ENCODE assay signal across 8 mouse cellular contexts in genomic region chr7:70337581-70338264, GRCm38 (mm10). TPM values are rescaled to one million over a fixed set of nuclear protein-coding genes. Genes with fewer than 3 reads are reported as not detected.
DNase-seq lines count a peak whose midpoint lies in the region; ATAC-seq and TF ChIP-seq lines count a peak whose summit lies in the region.

No protein-coding gene starts in this region.

- intact Hi-C loops in heart, adult 2 months (cut with DNase I), result loop anchor here (10.0 kb wide), 3 partner anchors 223 to 1363 kb away; no protein-coding TSS in a partner anchor
- intact Hi-C loops in heart, postnatal 36 days (cut with DNase I), result loop anchor here (5.0 to 10.0 kb wide), 2 partner anchors 163 to 220 kb away; no protein-coding TSS in a partner anchor

- H3K36me3 ChIP-seq in heart, adult 2 months (ENCODE audit: control insufficient read depth, insufficient read depth, low read length), result no peaks in the 10 kb centered on the region
- no peaks in the 10 kb centered on the region; the same call in 1 of the 2 replicates for H3K36me3 ChIP-seq in forebrain, embryonic 10.5 days (replicated peaks)
- no peaks in the 10 kb centered on the region for H3K36me3 ChIP-seq in kidney, postnatal 0 days (ENCODE audit: insufficient read depth, low read length)
- no peaks in the 10 kb centered on the region for H3K36me3 ChIP-seq in midbrain, embryonic 16.5 days (ENCODE audit: control insufficient read depth, insufficient read depth, low read length)

- peak overlapping the region; percentile 68 for H3K4me2 ChIP-seq in kidney, postnatal 0 days (ENCODE audit: low read length)
- peak overlapping the region; percentile 44 for H3K4me2 ChIP-seq in midbrain, embryonic 16.5 days (ENCODE audit: low read length)

- H3K27ac ChIP-seq in heart, adult 2 months, result no peak overlapping the region
- H3K27ac ChIP-seq in forebrain, embryonic 10.5 days, result peak overlapping the region; percentile 93
- H3K27ac ChIP-seq in kidney, postnatal 0 days, result peak overlapping the region; percentile 64
- peak overlapping the region; percentile 74 for H3K27ac ChIP-seq in midbrain, embryonic 16.5 days (ENCODE audit: low read length)
- H3K27ac ChIP-seq in cerebellum, adult 2 months (ENCODE audit: insufficient read depth, low read length), result no peak overlapping the region

- H3K4me1 ChIP-seq in heart, adult 2 months (ENCODE audit: control insufficient read depth, insufficient read depth, low read length), result no peaks in the 10 kb centered on the region
- peaks cover 77% of the 10 kb centered on the region for H3K4me1 ChIP-seq in forebrain, embryonic 10.5 days
- peaks cover 15% of the 10 kb centered on the region; the same call in 1 of the 2 replicates for H3K4me1 ChIP-seq in kidney, postnatal 0 days (replicated peaks; ENCODE audit: insufficient read depth, low read length)
- peaks cover 6% of the 10 kb centered on the region; the same call in 1 of the 2 replicates for H3K4me1 ChIP-seq in midbrain, embryonic 16.5 days (ENCODE audit: control insufficient read depth, insufficient read depth, low read length)
- no peaks in the 10 kb centered on the region for H3K4me1 ChIP-seq in cerebellum, adult 2 months (ENCODE audit: control insufficient read depth, insufficient read depth, low read length)

- peak; percentile 20; the same call in 1 of the 2 replicates for TF ChIP-seq CTCF in heart, adult 2 months (IDR thresholded peaks at IDR 0.05)
- peak; percentile 56 for TF ChIP-seq CTCF in kidney, postnatal 0 days (IDR thresholded peaks at IDR 0.05; ENCODE audit: low read depth)
- no peak for TF ChIP-seq CTCF in cerebellum, adult 2 months (IDR thresholded peaks at IDR 0.05; ENCODE audit: borderline replicate concordance, insufficient read depth, low read depth, low read length)

- DNase-seq in heart, adult 2 months, result no peak
- DNase-seq in heart, postnatal 36 days, result no peak
- peak; percentile 71 for DNase-seq in forebrain, embryonic 10.5 days (ENCODE audit: extremely low spot score, low spot score)
- peak; percentile 82 for DNase-seq in kidney, postnatal 0 days (ENCODE audit: low spot score)
- no peak for DNase-seq in adipocyte (ENCODE audit: low spot score)
- DNase-seq in cerebellum, adult 2 months, result no peak
- DNase-seq in right cerebral cortex, postnatal 36 days (ENCODE audit: low spot score in 2 of 2), result no peak

- H3K9ac ChIP-seq in heart, adult 2 months (ENCODE audit: low read depth, low read length), result peak overlapping the region; percentile 60
- H3K9ac ChIP-seq in kidney, postnatal 0 days (ENCODE audit: low read depth, low read length), result peak overlapping the region; percentile 59
- peak overlapping the region; percentile 50 for H3K9ac ChIP-seq in midbrain, embryonic 16.5 days (ENCODE audit: low read depth, low read length)

- no peak overlapping the region for H3K4me3 ChIP-seq in heart, adult 2 months
- peak overlapping the region; percentile 57 for H3K4me3 ChIP-seq in forebrain, embryonic 10.5 days
- peak overlapping the region; percentile 35 for H3K4me3 ChIP-seq in kidney, postnatal 0 days (replicated peaks; ENCODE audit: low read depth, low read length)
- peak overlapping the region; percentile 14; the same call in 1 of the 2 replicates for H3K4me3 ChIP-seq in midbrain, embryonic 16.5 days (ENCODE audit: low read depth, low read length)
- H3K4me3 ChIP-seq in cerebellum, adult 2 months (replicated peaks; ENCODE audit: insufficient read depth, low read depth, low read length), result no peak overlapping the region

- no peaks in the 10 kb centered on the region for H3K79me2 ChIP-seq in heart, adult 2 months (replicated peaks; ENCODE audit: control insufficient read depth, insufficient read depth, low read length)

- TF ChIP-seq POLR2A in heart, adult 2 months (IDR thresholded peaks at IDR 0.05; ENCODE audit: insufficient read depth, low read depth, low read length), result no peak
- no peak for TF ChIP-seq POLR2A in cerebellum, adult 2 months (IDR thresholded peaks at IDR 0.05; ENCODE audit: borderline replicate concordance, insufficient read depth, low read length)

- peaks cover 5% of the 10 kb centered on the region for H3K27me3 ChIP-seq in heart, adult 2 months (ENCODE audit: control insufficient read depth, insufficient read depth, low read length)
- peaks cover 100% of the 10 kb centered on the region for H3K27me3 ChIP-seq in forebrain, embryonic 10.5 days (ENCODE audit: poor library complexity, severe bottlenecking)
- no peaks in the 10 kb centered on the region for H3K27me3 ChIP-seq in kidney, postnatal 0 days (ENCODE audit: insufficient read depth, low read length)
- H3K27me3 ChIP-seq in midbrain, embryonic 16.5 days (ENCODE audit: control insufficient read depth, insufficient read depth, low read depth, low read length), result peaks cover 56% of the 10 kb centered on the region
- H3K27me3 ChIP-seq in cerebellum, adult 2 months (ENCODE audit: control insufficient read depth, insufficient read depth, low read length), result no peaks in the 10 kb centered on the region; the same call in 1 of the 2 replicates

- WGBS in heart, adult 2 months, result 28% methylated on average over 37 of the region's 37 CpGs
- WGBS in forebrain, embryonic 10.5 days, result under 1% methylated on average over 37 of the region's 37 CpGs
- 12% methylated on average over 37 of the region's 37 CpGs for WGBS in kidney, postnatal 0 days
- WGBS in midbrain, embryonic 16.5 days, result 2% methylated on average over 37 of the region's 37 CpGs
- 20% methylated on average over 37 of the region's 37 CpGs for WGBS in cerebellum, adult 2 months

- TF ChIP-seq EP300 in heart, adult 2 months (IDR thresholded peaks at IDR 0.05; ENCODE audit: insufficient read depth, low read depth, low read length), result no peak

- no peaks in the 10 kb centered on the region for H3K9me3 ChIP-seq in forebrain, embryonic 10.5 days
- no peaks in the 10 kb centered on the region for H3K9me3 ChIP-seq in kidney, postnatal 0 days (replicated peaks; ENCODE audit: low read length)
- no peaks in the 10 kb centered on the region for H3K9me3 ChIP-seq in midbrain, embryonic 16.5 days (replicated peaks; ENCODE audit: control insufficient read depth, low read length, poor library complexity, severe bottlenecking)

- peak; percentile 43 for ATAC-seq in kidney, postnatal 0 days (replicated peaks; ENCODE audit: low FRiP score, low read depth)
- peak; percentile 55; the same call in 1 of the 2 replicates for ATAC-seq in midbrain, embryonic 16.5 days

RNA-seq across cellular contexts. Expression of gene Nr2f2, which starts 28.8 kb away (rescaled TPM):
- total RNA-seq in heart, adult 2 months (2021), result 10 to 100 TPM; 16.4 to 18.8 TPM
- 22.9 and 39.3 TPM in 2 replicates for polyA plus RNA-seq in heart, adult 2 months (2012; rRNA removed)
- 10 to 100 TPM; 18.9 to 23.9 TPM for total RNA-seq in heart, postnatal 36 days (2021)
- polyA plus RNA-seq in forebrain, embryonic 10.5 days (2016; fragmentation: Nextera tagmentation; extraction: Ambion mirVana), result 82.3 and 82.7 TPM in 2 replicates
- polyA plus RNA-seq in kidney, postnatal 0 days (2015; fragmentation: Nextera tagmentation; extraction: Ambion mirVana), result 190 and 203 TPM in 2 replicates
- 78.0 and 102 TPM in 2 replicates for polyA plus RNA-seq in midbrain, embryonic 16.5 days (2015; fragmentation: Nextera tagmentation; extraction: Ambion mirVana)
- polyA plus RNA-seq in cerebellum, adult 2 months (2012; rRNA removed), result 25.5 and 28.9 TPM in 2 replicates

Comparison
In these comparisons a context has a peak if more than half of its experiments do, and no peak if none do; other contexts are left out.
1. DNase-seq: peak in forebrain, embryonic 10.5 days (single experiment) and kidney, postnatal 0 days (single experiment); none in heart, adult 2 months (0 of 2), heart, postnatal 36 days (0 of 2), adipocyte (single experiment), cerebellum, adult 2 months (0 of 2) and right cerebral cortex, postnatal 36 days (0 of 2).
2. H3K27ac ChIP-seq: peak in forebrain, embryonic 10.5 days (single experiment), kidney, postnatal 0 days (single experiment) and midbrain, embryonic 16.5 days (single experiment); none in heart, adult 2 months (single experiment) and cerebellum, adult 2 months (single experiment).
3. H3K4me3 ChIP-seq: peak in forebrain, embryonic 10.5 days (single experiment), kidney, postnatal 0 days (single experiment) and midbrain, embryonic 16.5 days (single experiment); none in heart, adult 2 months (single experiment) and cerebellum, adult 2 months (single experiment).
4. Peak in every context shown above with its lines, with median percentiles within 50 percentile points of each other: H3K9ac ChIP-seq.